Mouse (Mus musculus): Measurements from ENCODE around the gene Nmt1.

GRCm38 (mm10) chr11:103058499-103059085, 30.6 kb downstream of the Nmt1 start:
- TF ChIP-seq POLR2A (IDR thresholded peaks at IDR 0.05; ENCODE audit: insufficient read depth, low read length) (no peak), CTCF (IDR thresholded peaks at IDR 0.05; ENCODE audit: low read depth, low read length) (no peak)

Measured in ES-Bruce4 (cell line).